Mouse (Mus musculus): Measurements from ENCODE around the gene Tmem189.

GRCm38 (mm10) chr2:167701472-167701871 is 11.8 kb upstream of the Tmem189 start:
- TF ChIP-seq POLR2A (IDR thresholded peaks at IDR 0.05; ENCODE audit: extremely low read depth, insufficient read depth, low read length): no peak
- TF ChIP-seq CTCF (IDR thresholded peaks at IDR 0.05; ENCODE audit: low read depth, low read length): no peak

Measured in liver, adult 2 months (tissue).